Mouse (Mus musculus): ENCODE data around the gene Ssr2. TPM values are rescaled to one million over a fixed set of nuclear protein-coding genes. Genes with fewer than 3 reads are reported as not detected.

The Ssr2 gene
- polyA plus RNA-seq, 1 experiment from 2014 or later, result 220 TPM

GRCm38 (mm10) chr3:88619113-88620097 is 43.7 kb downstream of the Ssr2 start:
- DNase-seq (ENCODE audit: low spot score) (no peak), ATAC-seq (ENCODE audit: insufficient number of reproducible peaks, low FRiP score, low TSS enrichment, low read depth) (no peak)
- Histone ChIP-seq H3K4me3 (ENCODE audit: low read depth, low read length) (no peak overlapping the region), H3K27ac (replicated peaks; ENCODE audit: low read depth, low read length) (no peak overlapping the region), H3K27me3 (ENCODE audit: control insufficient read depth, insufficient read depth, low read length) (no peaks in the 10 kb centered on the region), H3K9me3 (ENCODE audit: control insufficient read depth, low read length) (no peaks in the 10 kb centered on the region), H3K4me2 (ENCODE audit: low read depth, severe bottlenecking) (no peak overlapping the region), H3K36me3 (ENCODE audit: control insufficient read depth, insufficient read depth, low read length) (no peaks in the 10 kb centered on the region), H3K4me1 (ENCODE audit: control insufficient read depth, insufficient read depth, low read length) (peaks cover 12% of the 10 kb centered on the region), H3K9ac (ENCODE audit: low read length) (no peak overlapping the region)
- WGBS, result 51% methylated on average over 9 of the region's 9 CpGs

GRCm38 (mm10) chr3:88620146-88620991 is 44.7 kb downstream of the Ssr2 start:
- H3K9me3 ChIP-seq (ENCODE audit: control insufficient read depth, low read length), result no peaks in the 10 kb centered on the region
- peak overlapping the region; percentile 62 for H3K4me3 ChIP-seq (ENCODE audit: low read depth, low read length)
- DNase-seq (ENCODE audit: low spot score) (no peak), ATAC-seq (ENCODE audit: insufficient number of reproducible peaks, low FRiP score, low TSS enrichment, low read depth) (no peak)
- H3K27me3 ChIP-seq (ENCODE audit: control insufficient read depth, insufficient read depth, low read length), result no peaks in the 10 kb centered on the region
- no peaks in the 10 kb centered on the region for H3K36me3 ChIP-seq (ENCODE audit: control insufficient read depth, insufficient read depth, low read length)
- peaks cover 15% of the 10 kb centered on the region for H3K4me1 ChIP-seq (ENCODE audit: control insufficient read depth, insufficient read depth, low read length)
- 11% methylated on average over 15 of the region's 15 CpGs for WGBS
- peak overlapping the region; percentile 86 for H3K27ac ChIP-seq (replicated peaks; ENCODE audit: low read depth, low read length)
- peak overlapping the region; percentile 63 for H3K4me2 ChIP-seq (ENCODE audit: low read depth, severe bottlenecking)
- peak overlapping the region; percentile 86 for H3K9ac ChIP-seq (ENCODE audit: low read length)

GRCm38 (mm10) chr3:88620992-88621536 is 45.4 kb downstream of the Ssr2 start:
- peak overlapping the region; percentile 86 for H3K27ac ChIP-seq (replicated peaks; ENCODE audit: low read depth, low read length)
- H3K4me1 ChIP-seq (ENCODE audit: control insufficient read depth, insufficient read depth, low read length), result peaks cover 15% of the 10 kb centered on the region
- no peaks in the 10 kb centered on the region for H3K36me3 ChIP-seq (ENCODE audit: control insufficient read depth, insufficient read depth, low read length)
- H3K4me3 ChIP-seq (ENCODE audit: low read depth, low read length), result peak overlapping the region; percentile 62
- peak; percentile 79 for ATAC-seq (ENCODE audit: insufficient number of reproducible peaks, low FRiP score, low TSS enrichment, low read depth)
- DNase-seq (ENCODE audit: low spot score), result peak; percentile 85
- H3K9ac ChIP-seq (ENCODE audit: low read length), result peak overlapping the region; percentile 86
- peak overlapping the region; percentile 63 for H3K4me2 ChIP-seq (ENCODE audit: low read depth, severe bottlenecking)
- no peaks in the 10 kb centered on the region for H3K9me3 ChIP-seq (ENCODE audit: control insufficient read depth, low read length)
- WGBS, result under 1% methylated on average over 53 of the region's 64 CpGs
- H3K27me3 ChIP-seq (ENCODE audit: control insufficient read depth, insufficient read depth, low read length), result no peaks in the 10 kb centered on the region

- WGBS, result under 1% methylated on average over 31 of the region's 36 CpGs
- DNase-seq (ENCODE audit: low spot score) (peak; percentile 75), ATAC-seq (ENCODE audit: insufficient number of reproducible peaks, low FRiP score, low TSS enrichment, low read depth) (peak; percentile 32; the same call in 1 of the 2 replicates)
- peak overlapping the region; percentile 86 for H3K27ac ChIP-seq (replicated peaks; ENCODE audit: low read depth, low read length)
- H3K4me2 ChIP-seq (ENCODE audit: low read depth, severe bottlenecking), result peak overlapping the region; percentile 63
- no peaks in the 10 kb centered on the region for H3K36me3 ChIP-seq (ENCODE audit: control insufficient read depth, insufficient read depth, low read length)
- peak overlapping the region; percentile 86 for H3K9ac ChIP-seq (ENCODE audit: low read length)
- peak overlapping the region; percentile 62 for H3K4me3 ChIP-seq (ENCODE audit: low read depth, low read length)
- H3K27me3 ChIP-seq (ENCODE audit: control insufficient read depth, insufficient read depth, low read length), result no peaks in the 10 kb centered on the region
- H3K4me1 ChIP-seq (ENCODE audit: control insufficient read depth, insufficient read depth, low read length), result peaks cover 15% of the 10 kb centered on the region
- H3K9me3 ChIP-seq (ENCODE audit: control insufficient read depth, low read length), result no peaks in the 10 kb centered on the region
These were observed 45.9 kb downstream of the Ssr2 start for GRCm38 (mm10) chr3:88621537-88622112.

- Histone ChIP-seq H3K9ac (ENCODE audit: low read length) (peak overlapping the region; percentile 86), H3K27me3 (ENCODE audit: control insufficient read depth, insufficient read depth, low read length) (no peaks in the 10 kb centered on the region), H3K27ac (replicated peaks; ENCODE audit: low read depth, low read length) (peak overlapping the region; percentile 86), H3K4me1 (ENCODE audit: control insufficient read depth, insufficient read depth, low read length) (peaks cover 15% of the 10 kb centered on the region), H3K4me2 (ENCODE audit: low read depth, severe bottlenecking) (peak overlapping the region; percentile 63), H3K4me3 (ENCODE audit: low read depth, low read length) (peak overlapping the region; percentile 62), H3K36me3 (ENCODE audit: control insufficient read depth, insufficient read depth, low read length) (no peaks in the 10 kb centered on the region; the same call in 1 of the 2 replicates), H3K9me3 (ENCODE audit: control insufficient read depth, low read length) (no peaks in the 10 kb centered on the region)
- DNase-seq (ENCODE audit: low spot score) (peak; percentile 52), ATAC-seq (ENCODE audit: insufficient number of reproducible peaks, low FRiP score, low TSS enrichment, low read depth) (no peak)
- under 1% methylated on average over 24 of the region's 24 CpGs for WGBS
These were observed 46.7 kb downstream of the Ssr2 start for GRCm38 (mm10) chr3:88622113-88622940.

- no peaks in the 10 kb centered on the region for H3K9me3 ChIP-seq (ENCODE audit: control insufficient read depth, low read length)
- H3K9ac ChIP-seq (ENCODE audit: low read length), result peak overlapping the region; percentile 86
- H3K27me3 ChIP-seq (ENCODE audit: control insufficient read depth, insufficient read depth, low read length), result no peaks in the 10 kb centered on the region
- ATAC-seq (ENCODE audit: insufficient number of reproducible peaks, low FRiP score, low TSS enrichment, low read depth), result no peak
- H3K4me2 ChIP-seq (ENCODE audit: low read depth, severe bottlenecking), result peak overlapping the region; percentile 63
- peaks cover 15% of the 10 kb centered on the region for H3K4me1 ChIP-seq (ENCODE audit: control insufficient read depth, insufficient read depth, low read length)
- H3K4me3 ChIP-seq (ENCODE audit: low read depth, low read length), result peak overlapping the region; percentile 62
- WGBS, result 0% methylated on average over 6 of the region's 6 CpGs
- DNase-seq (ENCODE audit: low spot score), result no peak
- H3K36me3 ChIP-seq (ENCODE audit: control insufficient read depth, insufficient read depth, low read length), result no peaks in the 10 kb centered on the region; the same call in 1 of the 2 replicates
- H3K27ac ChIP-seq (replicated peaks; ENCODE audit: low read depth, low read length), result peak overlapping the region; percentile 86; the same call in 1 of the 2 replicates
These were observed 47.3 kb downstream of the Ssr2 start for GRCm38 (mm10) chr3:88622941-88623345.

- peak overlapping the region; percentile 63 for H3K4me2 ChIP-seq (ENCODE audit: low read depth, severe bottlenecking)
- peak overlapping the region; percentile 62 for H3K4me3 ChIP-seq (ENCODE audit: low read depth, low read length)
- DNase-seq (ENCODE audit: low spot score) (peak; percentile 52), ATAC-seq (ENCODE audit: insufficient number of reproducible peaks, low FRiP score, low TSS enrichment, low read depth) (no peak)
- no peaks in the 10 kb centered on the region for H3K27me3 ChIP-seq (ENCODE audit: control insufficient read depth, insufficient read depth, low read length)
- peak overlapping the region; percentile 86; the same call in 1 of the 2 replicates for H3K27ac ChIP-seq (replicated peaks; ENCODE audit: low read depth, low read length)
- WGBS, result 7% methylated on average over 15 of the region's 15 CpGs
- H3K4me1 ChIP-seq (ENCODE audit: control insufficient read depth, insufficient read depth, low read length), result peaks cover 15% of the 10 kb centered on the region
- H3K9ac ChIP-seq (ENCODE audit: low read length), result peak overlapping the region; percentile 86
- no peaks in the 10 kb centered on the region for H3K9me3 ChIP-seq (ENCODE audit: control insufficient read depth, low read length)
- no peaks in the 10 kb centered on the region; the same call in 1 of the 2 replicates for H3K36me3 ChIP-seq (ENCODE audit: control insufficient read depth, insufficient read depth, low read length)
These were observed 47.9 kb downstream of the Ssr2 start for GRCm38 (mm10) chr3:88623346-88624135.
